Mouse (Mus musculus) gastrocnemius, postnatal 25 days (tissue): ENCODE results near the gene Ttc7b. TPM values are rescaled to one million over a fixed set of nuclear protein-coding genes. Genes with fewer than 3 reads are reported as not detected.

ENCODE experiments used
- DNase-seq: peaks from one replicate; pipeline ENCODE4 v3.0.0; 2022
- total RNA-seq, 2 experiments: library from RNA; stranded (reverse); gene quantifications; 1 replicate in 1 of 2; 2 replicates in 1 of 2; pipeline ENCODE4 v1.2.3; 2021

Ttc7b gene
- total RNA-seq, 2 experiments from 2014 or later: 98.3 to 136 TPM

DNA sequence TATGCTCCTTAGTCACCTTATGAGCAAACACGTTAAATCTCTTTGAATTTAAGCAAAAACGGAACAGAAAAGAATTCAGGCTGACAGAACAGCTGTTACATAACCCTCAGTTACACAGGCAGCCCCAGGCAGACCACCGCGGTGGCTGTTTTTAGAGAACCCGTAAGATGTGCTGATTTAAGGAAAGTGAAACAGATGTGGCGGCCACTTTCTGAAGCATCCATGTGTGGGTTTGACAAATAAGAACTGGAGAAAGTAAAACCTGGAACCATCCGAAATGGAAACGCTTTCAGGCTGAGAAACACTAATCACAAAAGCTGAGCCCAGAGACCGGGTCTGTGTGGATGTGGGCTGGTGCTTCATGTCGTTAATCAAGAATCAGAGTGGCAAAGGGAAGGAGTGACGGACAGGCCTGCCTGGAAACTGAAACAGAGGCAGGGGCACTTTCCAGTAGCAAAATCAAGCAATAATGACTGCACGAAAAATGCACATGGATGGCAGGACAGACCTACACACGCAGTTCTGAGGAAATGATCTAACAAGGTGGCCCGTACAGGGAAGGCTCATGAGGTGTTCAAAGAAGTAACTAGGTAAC is 139.8 kb downstream of the Ttc7b start:
- no peak for DNase-seq

DNA sequence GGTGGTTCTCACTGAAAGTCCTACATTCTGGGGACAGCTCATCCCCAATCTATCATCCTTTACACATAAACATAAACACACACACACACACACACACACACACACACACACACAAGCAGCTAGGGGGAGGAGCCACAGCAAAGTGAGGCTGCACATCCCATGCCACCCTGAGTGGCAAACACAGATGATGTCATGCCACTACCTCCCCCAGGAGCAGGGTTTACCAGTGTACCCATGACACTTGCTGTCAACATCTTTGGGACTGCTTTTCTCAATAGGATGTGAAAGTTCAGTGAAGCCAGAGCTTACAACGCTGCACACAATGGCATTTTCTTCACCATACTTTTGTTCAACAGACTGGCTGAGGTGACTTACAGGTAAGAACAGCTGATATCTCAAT is 140.8 kb downstream of the Ttc7b start:
- no peak for DNase-seq

DNA sequence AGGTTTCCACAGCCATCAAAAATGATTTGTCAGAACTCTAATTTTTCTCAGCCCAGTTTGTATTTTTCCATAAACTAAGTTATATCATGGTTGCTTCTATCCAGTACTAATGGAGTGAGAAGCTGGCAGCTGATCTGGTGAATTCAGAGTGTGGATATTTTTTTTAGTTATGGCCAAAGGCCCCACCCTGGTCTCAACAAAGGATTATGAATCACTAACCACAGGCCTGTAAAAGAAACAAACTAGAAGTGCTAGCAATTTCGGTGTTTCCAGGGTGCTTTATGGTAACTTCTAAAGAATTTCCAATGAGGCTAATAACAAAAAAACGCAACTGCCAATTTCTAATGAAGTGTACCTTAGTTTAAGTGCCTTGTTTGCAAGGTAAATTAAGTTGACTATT is 142.4 kb downstream of the Ttc7b start:
- DNase-seq: no peak

DNA sequence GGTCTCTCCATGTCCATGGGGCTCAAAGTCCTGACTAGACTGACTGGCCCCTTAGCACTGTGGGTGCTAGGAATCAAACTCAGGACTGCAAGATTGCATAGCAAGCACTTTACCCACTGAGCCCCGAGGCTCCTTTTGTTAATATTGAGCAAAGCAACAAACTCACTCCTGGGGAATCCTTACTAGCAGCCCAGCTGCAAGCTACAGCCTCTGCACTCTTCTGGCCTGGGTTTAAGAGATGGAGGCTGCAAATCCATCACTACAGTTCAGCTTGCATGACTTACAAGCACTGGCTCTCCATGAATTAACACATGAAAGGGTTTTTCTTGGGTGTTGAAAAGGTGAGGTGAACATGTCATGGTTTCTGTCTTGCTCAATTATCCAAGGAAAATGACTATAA is 142.8 kb downstream of the Ttc7b start:
- no peak for DNase-seq

DNA sequence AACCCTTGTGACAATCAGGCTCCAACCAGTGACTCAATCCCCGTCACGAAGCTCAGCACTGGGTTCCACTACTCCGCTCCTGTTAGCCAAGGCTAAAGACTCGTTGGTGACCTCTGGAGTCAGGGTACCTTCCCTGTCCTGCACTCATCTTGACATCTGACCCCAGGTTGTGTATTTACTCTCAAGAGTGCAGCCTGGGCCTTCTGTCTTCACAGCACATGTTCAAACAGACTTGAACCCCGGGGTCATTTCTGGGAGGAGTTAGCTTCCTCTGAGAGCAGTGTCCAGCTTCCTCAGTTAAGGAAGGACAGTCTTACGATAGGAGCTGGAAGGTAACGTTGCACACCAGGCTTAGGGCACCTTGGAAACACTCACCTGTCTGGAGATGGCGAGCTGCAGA is 144.8 kb downstream of the Ttc7b start:
- no peak for DNase-seq

DNA sequence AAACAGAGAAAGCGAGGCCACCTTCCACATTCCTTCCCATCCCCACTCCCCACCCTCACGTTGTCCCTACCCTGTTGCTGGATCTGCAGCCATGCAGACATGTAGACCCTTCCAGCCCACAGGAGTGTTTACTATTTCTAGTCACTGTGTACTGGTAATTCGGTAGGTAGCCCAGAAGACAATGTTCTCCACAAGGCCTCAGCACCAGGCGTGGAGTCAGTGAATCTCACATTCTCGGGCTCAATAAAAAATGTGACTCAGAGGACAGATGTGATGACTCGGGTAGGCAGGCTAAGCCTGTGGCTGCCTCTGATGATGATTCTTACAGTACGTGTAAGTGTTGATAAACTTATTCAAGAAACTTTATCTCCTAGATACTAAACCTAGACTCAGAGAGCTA is 147.8 kb downstream of the Ttc7b start:
- no peak for DNase-seq

DNA sequence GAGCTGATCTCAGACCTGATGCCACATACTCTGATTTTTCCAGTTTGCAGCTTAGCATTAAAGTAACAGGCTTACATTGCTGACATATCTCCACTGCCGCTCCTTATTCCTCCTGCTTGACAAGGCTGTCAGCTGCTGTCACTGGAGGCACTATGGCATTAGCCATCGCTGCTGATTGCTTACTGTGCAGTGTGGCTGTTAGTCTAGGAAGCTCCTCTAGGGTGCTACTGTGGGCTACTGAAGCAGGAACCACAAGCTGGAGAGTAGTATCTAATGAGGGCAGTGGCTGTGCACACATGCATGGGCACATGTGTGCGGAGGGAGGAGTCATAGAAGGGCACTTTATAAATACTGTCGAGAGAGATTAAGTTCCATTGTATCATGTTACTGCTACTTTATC is 148.6 kb downstream of the Ttc7b start:
- no peak for DNase-seq

DNA sequence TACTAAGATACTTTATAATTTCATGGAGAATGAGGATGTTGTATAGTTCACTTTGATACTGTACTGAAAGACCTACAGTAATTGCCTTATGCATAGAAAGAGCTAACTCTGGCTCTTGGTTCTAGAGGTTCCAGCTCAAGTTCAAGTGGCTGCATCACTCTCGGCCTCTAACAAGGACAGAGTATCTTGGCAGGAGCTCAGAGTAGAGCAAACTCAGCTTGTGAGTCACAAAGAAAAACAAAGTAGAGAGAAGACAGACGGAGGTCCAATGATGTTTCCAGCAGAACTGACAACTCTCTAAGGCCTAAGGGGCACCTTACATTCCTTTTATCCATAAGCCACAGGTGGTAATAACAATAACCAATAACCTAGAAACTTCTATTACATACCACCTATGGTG is 150.8 kb downstream of the Ttc7b start:
- DNase-seq: no peak

DNA sequence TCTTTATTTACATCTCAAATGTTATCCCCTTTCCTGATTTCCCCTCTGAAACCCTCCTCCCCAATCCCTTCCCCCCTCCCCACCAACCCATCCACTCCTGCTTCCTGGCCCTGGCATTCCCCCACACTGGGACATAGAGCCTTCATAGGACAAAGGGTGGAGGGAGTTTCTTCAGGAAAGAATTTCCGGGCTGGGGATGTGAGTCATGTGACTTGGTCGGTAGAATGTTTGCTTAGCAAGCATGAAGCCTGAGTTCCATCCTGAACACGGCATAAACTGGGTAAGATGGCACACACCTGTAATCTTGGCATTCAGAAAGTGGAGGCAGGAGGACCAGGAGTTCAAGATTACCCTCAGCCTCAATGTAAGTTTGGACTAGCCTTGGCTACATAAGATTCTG is 151.4 kb downstream of the Ttc7b start:
- DNase-seq: no peak

DNA sequence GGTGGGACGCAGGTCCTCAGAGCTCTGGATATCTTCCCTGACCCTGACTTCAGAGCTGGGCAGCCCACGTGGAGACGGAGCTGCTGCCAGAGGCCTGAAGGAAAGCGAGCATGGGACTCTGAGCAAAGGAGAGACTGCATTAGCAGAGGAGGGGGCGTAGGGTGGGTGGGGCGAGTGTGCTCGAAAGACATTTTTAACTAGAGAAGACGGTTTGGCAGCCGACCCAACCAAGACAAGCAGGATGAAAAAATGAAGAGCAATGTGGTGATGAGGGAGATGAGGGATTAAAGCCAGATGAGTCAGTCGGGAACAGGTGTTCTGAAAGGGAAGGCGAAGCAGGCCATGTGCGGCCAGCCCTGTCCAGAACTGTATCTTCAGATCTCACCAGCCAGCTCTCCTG is 159.3 kb downstream of the Ttc7b start:
- no peak for DNase-seq

DNA sequence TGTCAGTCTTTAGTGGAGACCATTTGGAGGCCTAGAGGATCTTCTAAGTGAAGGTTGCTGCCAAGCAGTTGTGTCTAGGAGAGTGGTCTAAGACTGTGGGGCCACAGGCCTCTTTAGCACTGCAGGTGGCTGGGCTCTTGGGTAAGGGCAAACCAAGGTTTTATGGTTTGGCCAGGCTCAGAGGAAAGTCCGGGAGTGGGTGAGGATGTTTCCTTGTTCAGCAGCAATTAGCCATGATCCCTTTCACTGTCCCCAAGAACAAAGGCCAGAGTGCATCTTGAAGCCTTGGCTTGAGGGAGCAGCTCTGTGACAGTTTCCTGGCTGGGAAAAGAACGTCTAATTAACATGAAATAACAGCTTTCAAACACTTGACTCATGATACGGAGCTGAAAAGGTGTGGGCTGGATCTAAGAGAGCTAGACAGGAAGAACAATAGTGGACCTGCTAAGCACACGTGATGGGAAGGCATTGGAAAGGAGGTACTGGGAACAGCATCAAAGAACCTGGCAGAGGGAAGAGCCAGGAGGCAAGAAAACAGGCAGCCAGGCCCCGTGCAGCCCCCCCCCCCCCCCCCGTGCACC is 162.5 kb downstream of the Ttc7b start:
- no peak for DNase-seq

DNA sequence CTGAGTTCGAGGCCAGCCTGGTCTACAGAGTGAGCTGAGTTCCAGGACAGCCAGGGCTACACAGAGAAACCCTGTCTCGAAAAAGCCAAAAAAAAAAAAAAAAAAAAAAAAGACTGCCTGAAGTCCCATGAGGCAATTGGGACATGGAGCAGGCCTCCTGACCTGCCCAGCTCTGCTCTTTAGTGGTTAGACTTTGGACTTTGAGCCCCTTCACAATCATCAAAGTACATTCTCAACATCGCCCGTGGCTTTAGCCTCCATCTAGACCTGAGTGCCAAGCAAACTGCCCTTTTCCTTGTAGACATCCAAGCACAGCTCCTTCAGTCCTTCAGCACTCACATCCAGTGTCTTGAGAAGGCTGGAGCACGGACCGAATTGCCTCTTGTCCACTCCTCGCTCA is 164.2 kb downstream of the Ttc7b start:
- DNase-seq: no peak

DNA sequence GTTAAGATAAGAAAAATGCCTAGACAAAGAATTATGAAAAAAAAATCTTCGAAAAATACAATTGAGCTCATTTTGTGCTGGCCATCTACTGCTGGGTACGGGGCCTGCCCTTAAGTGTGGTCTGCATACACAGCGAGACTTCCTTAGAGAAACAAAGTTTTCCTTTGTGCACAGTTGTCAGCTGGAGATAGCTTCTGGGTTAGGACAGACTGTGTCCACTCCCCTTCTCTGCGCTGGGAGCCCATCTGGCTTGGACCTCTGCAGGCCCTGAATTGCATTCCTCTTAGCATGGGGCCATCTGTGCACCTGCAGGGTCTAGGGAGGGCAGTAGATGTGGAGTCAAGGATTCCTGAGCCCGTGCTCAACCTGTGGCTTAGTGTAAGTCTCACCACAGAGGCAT is 165.1 kb downstream of the Ttc7b start:
- no peak for DNase-seq

DNA sequence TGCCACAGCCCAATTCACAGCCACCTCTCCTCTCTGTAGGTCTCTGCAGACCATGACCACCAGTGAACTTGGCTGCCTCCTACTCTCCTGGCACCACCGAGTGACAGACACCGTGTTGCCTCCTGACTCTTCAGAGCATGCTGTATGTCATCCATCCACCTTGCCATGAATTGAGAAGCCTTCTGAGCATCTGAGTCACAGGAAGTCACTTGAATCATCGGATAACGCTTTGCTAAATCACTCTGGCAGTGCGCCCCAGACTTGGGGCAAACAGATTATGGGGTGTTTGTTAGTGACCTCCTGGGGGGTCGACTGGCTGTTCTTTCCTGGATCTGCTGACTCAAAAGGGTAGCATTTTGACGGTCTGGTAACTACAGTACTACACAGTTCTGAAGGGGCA is 166.7 kb downstream of the Ttc7b start:
- DNase-seq: no peak

DNA sequence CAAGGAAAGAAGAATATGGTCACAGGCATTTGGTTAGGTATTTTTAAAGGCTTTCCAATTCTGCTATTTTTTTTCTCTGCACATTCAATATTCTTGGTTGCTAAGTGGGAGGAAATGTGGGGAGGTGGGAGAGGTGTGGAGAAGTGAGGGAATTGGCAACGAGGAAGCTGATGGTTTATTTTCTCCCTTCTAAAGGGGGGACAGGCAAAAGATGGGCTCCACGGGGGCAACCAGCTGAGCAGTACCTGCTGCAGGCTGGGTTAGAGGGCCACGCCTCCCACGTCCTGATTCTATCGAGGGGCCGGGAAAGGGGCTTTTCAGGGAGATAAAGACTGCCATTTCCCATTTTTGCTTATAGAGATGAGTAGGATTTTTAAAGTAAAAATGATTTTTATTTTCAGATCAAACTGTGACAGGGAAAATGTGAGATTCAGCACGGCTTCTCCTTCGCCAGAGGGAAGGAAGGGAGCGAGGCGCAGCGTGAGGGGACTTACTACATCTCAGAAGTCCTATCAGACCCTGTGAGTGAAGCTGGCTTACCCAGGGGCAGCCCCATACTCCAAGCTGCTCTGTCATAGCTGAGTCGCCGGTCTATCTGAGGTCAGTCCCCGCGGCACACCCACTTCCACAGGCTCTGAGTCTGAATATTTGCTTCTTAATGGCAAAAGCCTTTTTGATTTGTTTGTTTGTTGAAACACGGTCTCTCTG is 167.4 kb downstream of the Ttc7b start:
- DNase-seq: no peak

DNA sequence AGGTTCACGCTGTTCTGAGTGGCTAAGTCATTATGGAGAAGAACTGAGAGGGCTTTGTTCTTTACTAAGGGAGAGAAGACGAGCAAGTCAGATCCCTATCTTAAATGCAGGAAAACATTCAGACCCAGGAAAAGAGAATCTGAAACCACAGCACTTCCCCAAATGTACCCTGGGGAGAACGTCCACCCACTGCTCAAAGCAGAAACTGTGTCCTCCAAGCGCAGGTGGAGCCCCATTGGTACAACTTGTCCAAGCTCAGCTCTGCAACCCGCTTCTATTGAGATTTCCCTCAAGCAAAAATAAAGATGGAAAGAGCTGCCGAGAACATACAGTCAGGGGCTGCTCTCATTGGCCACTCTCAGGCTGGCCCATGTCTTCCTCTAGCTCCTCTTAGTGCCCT is 168.5 kb downstream of the Ttc7b start:
- no peak for DNase-seq

DNA sequence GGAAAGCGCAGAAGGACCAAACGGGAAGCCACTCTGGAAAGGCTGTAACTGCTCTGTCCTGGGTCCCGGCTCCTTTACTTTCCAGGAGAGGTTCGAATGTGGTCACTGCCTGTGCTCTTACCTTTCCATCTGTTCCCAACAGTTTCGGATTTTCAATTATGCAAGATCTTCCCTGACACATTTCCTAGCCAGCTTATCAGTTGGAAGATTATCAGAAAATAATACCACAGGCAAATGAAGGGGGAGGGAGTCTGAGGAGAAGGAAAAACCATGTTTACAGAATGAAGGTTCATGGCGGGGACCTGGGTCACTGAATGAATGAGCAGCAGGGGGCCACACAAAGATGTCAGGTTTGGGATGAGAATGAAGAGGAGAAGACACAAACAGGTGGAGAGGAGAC is 177.1 kb downstream of the Ttc7b start:
- no peak for DNase-seq

DNA sequence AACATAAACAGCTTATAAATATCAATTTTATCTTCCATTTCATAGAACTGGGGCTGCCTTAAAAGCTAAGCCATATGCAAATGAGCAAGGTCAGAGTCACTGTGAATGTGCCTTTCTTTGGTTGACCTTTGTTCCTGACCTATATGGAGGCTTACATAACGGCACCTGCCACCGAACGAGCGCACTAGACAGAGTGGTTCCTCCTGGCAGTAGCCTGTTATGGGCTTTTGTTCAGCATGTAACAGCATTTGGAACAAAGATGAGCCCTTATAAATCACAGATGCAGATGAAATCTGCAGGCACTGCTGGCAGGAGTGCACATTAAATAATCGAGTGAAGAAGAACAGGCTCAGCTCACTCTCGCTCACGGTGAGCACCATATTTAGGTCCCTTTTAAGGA is 179.0 kb downstream of the Ttc7b start:
- DNase-seq: no peak

DNA sequence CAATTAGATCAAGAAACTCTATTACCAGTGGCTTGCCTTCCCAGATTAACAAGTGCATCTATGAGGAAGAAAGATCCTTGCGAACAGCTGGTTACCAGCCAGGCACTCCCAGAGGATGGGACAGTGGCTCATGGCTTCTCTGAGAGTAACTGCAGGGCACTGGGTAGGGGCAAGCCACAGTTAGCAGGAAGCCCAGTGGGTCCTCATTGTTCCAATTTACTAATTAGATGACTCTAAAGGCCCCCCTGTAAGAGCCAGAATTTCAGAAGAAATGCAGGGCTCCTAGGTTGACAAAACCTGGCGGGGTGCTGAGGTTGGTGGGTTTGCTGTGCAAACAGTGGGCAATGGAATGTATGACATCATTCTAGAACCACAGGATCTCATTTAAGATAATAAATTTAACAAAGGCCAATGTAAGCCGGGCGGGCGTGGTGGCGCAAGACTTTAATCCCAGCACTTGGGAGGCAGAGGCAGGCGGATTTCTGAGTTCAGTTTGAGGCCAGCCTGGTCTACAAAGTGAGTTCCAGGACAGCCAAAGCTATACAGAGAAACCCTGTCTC is 179.6 kb downstream of the Ttc7b start:
- DNase-seq: no peak

DNA sequence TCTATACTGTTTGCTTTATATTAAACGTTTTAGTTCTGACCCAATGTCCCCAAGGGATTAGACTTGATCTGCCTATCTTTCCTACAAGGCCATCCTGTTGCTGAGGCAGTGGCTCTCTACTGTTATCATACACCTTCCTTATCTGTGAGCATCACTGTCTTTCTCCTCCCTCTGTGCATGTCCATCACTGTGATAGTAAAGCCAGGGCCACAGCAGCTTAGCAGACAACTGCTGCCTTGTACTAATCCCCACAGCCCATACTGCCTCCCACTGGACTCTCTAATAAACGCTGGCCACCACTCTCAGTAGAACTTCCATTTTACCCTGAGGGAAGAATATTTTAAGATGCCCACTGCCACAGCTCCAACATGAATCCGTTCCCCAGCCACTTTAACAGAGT is 182.6 kb downstream of the Ttc7b start:
- no peak for DNase-seq

DNA sequence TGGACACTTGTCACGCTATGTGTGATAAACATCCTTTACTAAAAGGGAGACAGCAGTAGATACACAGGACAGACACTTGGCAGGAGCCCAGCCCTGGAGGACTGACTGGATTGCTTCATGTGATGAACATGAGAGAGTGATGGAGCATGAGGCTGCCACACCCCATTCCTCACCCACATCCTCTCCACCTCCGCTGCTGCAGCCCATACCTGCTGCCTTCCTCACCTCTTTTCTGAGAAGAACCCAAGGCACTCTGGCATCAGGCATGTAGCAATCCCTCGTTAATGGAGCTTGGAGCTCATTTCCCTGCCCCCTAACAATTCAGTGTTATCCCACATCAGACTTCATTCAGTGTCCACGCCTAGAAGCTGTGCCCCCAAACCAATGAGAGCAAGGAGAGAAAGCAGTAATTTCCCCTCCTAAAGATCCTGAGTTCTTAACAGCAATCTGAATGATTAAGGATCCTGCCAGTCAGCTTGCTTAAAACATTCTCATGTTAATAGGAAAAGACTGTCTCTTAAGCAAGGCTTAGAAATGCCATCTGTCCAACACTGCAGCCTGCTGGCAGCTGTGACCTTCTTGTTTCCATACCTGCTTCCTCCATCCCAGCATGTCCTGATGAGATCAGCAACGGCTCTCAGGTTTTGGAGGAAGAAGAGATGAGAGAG is 183.1 kb downstream of the Ttc7b start:
- DNase-seq: no peak

DNA sequence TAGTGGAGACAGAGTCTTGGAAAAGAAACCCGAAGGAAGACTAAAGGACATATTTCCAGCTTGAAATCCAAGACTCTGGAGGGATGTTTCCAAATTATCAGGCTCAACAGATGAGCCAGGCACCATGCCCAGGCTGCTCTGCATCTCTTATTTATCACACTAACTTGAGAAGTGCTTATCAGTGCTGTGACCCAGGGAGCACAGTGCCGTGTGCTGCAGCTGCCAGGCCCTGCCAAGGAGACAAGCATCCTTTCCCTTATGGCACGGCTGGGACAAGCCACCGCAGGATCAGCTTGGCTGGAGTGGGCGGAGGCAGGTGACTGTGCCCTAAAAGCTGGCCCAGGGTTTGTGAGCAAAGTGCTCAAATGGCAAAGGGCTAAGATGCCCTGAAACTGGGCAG is 184.4 kb downstream of the Ttc7b start:
- peak; percentile 14 for DNase-seq

DNA sequence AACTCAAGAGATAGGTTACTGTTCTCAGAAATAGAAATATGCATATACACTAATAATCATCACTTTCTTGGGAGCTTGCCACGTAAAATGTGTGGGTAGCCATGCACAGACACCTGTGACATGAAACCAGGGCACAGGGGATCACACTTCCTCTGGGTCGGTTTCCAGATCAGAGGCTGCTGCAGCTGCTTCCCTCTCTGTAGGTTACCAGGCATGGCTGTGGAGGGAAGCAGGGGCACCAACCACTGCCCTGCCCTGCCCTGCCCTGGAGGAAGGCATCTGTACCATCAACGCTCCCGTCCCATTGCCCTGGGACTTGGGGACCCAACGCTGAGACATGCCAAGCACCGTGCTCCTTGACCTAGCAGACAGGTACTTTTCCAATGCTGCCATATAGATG is 188.8 kb downstream of the Ttc7b start:
- no peak for DNase-seq
